Mouse (Mus musculus) left cerebral cortex, postnatal 25 days (tissue): ENCODE measurements around the gene Lcmt2. TPM values are rescaled to one million over a fixed set of nuclear protein-coding genes. Genes with fewer than 3 reads are reported as not detected.
A peak's percentile ranks its signal among the peaks of the same experiment; 100 is the strongest.

ENCODE experiments used
- DNase-seq, 2 experiments: peaks; one replicate each; pipeline ENCODE4 v3.0.0; 2022; ENCODE audit warnings: low spot score in 2 of 2, mixed read lengths in 1 of 2
- intact Hi-C: fragments of 180-260 bp; cut with DNase I; formaldehyde crosslinking; loops from one replicate; pipeline ENCODE4 v1.15.1; 2025
- total RNA-seq, 2 experiments: library from RNA; stranded (reverse); gene quantifications; 2 replicates each; pipeline ENCODE4 v1.2.3; 2021

The Lcmt2 gene
- total RNA-seq: 1 to 10 TPM; 7.9 to 8.1 TPM

- intact Hi-C loops: loop anchor here (2.0 kb wide), 1 partner anchor 31 kb away; the partner anchor contains the start of genes Tubgcp4 and Zscan29
- DNase-seq: peak; percentile 95 to 97
Observed at GRCm38 (mm10) chr2:121140018-121140882, at the start of gene Lcmt2, which contains the start of gene Adal. Lcmt2 (minus strand) TSS chr2:121140653. Adal (plus strand) TSS chr2:121140428.

GRCm38 (mm10) chr2:121188530-121188929 lies 48.1 kb upstream of the Lcmt2 start:
- intact Hi-C loops: no loop called here

GRCm38 (mm10) chr2:121184142-121184541 lies 43.7 kb upstream of the Lcmt2 start:
- intact Hi-C loops: no loop called here
- DNase-seq: no peak

More at GRCm38 (mm10) chr2:121188530-121188929, 48.1 kb upstream of the Lcmt2 start:
- DNase-seq: no peak

GRCm38 (mm10) chr2:121183431-121183830 lies 43.0 kb upstream of the Lcmt2 start:
- intact Hi-C loops: no loop called here
- DNase-seq: no peak

- no peak for DNase-seq
- intact Hi-C loops: no loop called here
Observed at GRCm38 (mm10) chr2:121178828-121179479, 38.5 kb upstream of the Lcmt2 start.

- intact Hi-C loops: loop anchor here (2.0 kb wide), 1 partner anchor 30 kb away; the partner anchor contains the start of genes Adal and Lcmt2
- DNase-seq: peak; percentile 84 to 86
Observed at GRCm38 (mm10) chr2:121170980-121171742, 30.7 kb upstream of the Lcmt2 start, which contains the start of gene Zscan29. Zscan29 (minus strand) TSS chr2:121171125.

- no peak for DNase-seq
- intact Hi-C loops: loop anchor here (2.0 kb wide), 1 partner anchor 30 kb away; the partner anchor contains the start of genes Adal and Lcmt2
Observed at GRCm38 (mm10) chr2:121170481-121170971, 30.1 kb upstream of the Lcmt2 start, which contains the start of gene Tubgcp4. Tubgcp4 (plus strand) TSS chr2:121170654.

GRCm38 (mm10) chr2:121169902-121170301 lies 29.4 kb upstream of the Lcmt2 start:
- intact Hi-C loops: loop anchor here (2.0 kb wide), 1 partner anchor 29 kb away; the partner anchor contains the start of genes Adal and Lcmt2

GRCm38 (mm10) chr2:121169173-121169572 lies 28.7 kb upstream of the Lcmt2 start:
- intact Hi-C loops: no loop called here

More at GRCm38 (mm10) chr2:121169902-121170301, 29.4 kb upstream of the Lcmt2 start:
- DNase-seq: no peak

GRCm38 (mm10) chr2:121153100-121153499 lies 12.6 kb upstream of the Lcmt2 start:
- intact Hi-C loops: loop anchor here (10.0 kb wide), 1 partner anchor 258 kb away; no protein-coding TSS in a partner anchor

More at GRCm38 (mm10) chr2:121169173-121169572, 28.7 kb upstream of the Lcmt2 start:
- no peak for DNase-seq

GRCm38 (mm10) chr2:121149679-121150078 lies 9.2 kb upstream of the Lcmt2 start:
- no peak for DNase-seq
- intact Hi-C loops: loop anchor here (10.0 kb wide), 1 partner anchor 255 kb away; no protein-coding TSS in a partner anchor

More at GRCm38 (mm10) chr2:121153100-121153499, 12.6 kb upstream of the Lcmt2 start:
- DNase-seq: no peak

GRCm38 (mm10) chr2:121142415-121142814 lies 2.0 kb upstream of the Lcmt2 start:
- intact Hi-C loops: no loop called here
- no peak for DNase-seq

GRCm38 (mm10) chr2:121141216-121142035 lies 973 bp upstream of the Lcmt2 start:
- intact Hi-C loops: loop anchor here (2.0 kb wide), 1 partner anchor 29 kb away; the partner anchor contains the start of genes Tubgcp4 and Zscan29

GRCm38 (mm10) chr2:121139266-121140017 lies 1.0 kb downstream of the Lcmt2 start:
- DNase-seq: no peak
- intact Hi-C loops: loop anchor here (2.0 kb wide), 1 partner anchor 31 kb away; the partner anchor contains the start of genes Tubgcp4 and Zscan29

More at GRCm38 (mm10) chr2:121141216-121142035, 973 bp upstream of the Lcmt2 start:
- no peak for DNase-seq

- intact Hi-C loops: no loop called here
Observed at GRCm38 (mm10) chr2:121137371-121137770, 3.1 kb downstream of the Lcmt2 start.

GRCm38 (mm10) chr2:121132822-121133221 lies 7.6 kb downstream of the Lcmt2 start:
- no peak for DNase-seq
- intact Hi-C loops: no loop called here

More at GRCm38 (mm10) chr2:121137371-121137770, 3.1 kb downstream of the Lcmt2 start:
- DNase-seq: no peak
